Mouse (Mus musculus): ENCODE measurements around the gene Ucp2.

Gene Ucp2

DNA sequence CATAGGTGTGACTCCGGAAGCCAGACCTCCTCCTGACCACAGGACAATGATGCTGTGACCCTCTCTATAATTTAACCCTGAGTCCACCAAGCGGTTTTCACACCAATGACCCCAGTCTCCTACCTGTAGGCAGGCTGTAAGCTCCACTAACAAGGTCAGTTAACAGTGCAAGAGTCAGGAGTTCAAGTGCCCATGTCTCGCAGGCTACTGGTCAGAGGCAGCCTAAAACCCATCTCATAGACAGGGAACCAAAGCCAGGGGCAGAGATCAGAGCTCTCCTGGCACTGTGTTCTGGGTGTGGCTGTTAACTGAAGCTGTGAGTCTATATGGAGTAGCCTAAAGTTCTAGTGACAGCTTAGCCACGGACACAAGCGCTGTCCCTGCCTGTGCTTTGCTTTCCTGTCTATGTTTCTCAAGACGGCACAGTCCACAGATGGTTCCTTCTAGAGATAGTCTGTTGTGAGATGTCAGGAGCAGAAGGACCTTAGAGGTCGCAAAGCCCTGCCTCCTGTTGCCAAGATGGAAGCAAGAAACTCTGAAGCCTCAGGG lies 9.3 kb downstream of the Ucp2 start:
- DNase-seq (ENCODE audit: extremely low read depth, low read depth) = no peak

DNA sequence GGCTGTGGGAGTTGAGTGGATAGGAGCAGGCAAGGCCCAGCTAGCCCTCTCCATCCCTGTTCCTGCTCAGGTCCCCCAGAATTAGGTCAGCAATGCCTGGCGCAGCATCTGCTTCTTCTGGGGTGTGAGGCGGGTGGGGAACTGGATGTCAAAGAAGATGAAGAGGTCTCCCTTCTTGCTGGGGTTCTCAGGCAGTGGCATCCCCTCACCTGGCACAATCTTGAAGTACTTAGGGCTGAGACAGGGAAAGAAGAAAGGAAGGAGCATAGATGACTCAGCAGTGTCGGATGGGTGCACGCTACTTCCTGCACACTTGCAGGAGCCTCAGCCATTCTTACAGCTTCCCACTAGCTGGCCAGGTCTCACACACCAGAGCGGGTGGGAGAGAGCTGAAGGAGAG lies 9.9 kb downstream of the Ucp2 start:
- no peak for DNase-seq (ENCODE audit: extremely low read depth, low read depth)

DNA sequence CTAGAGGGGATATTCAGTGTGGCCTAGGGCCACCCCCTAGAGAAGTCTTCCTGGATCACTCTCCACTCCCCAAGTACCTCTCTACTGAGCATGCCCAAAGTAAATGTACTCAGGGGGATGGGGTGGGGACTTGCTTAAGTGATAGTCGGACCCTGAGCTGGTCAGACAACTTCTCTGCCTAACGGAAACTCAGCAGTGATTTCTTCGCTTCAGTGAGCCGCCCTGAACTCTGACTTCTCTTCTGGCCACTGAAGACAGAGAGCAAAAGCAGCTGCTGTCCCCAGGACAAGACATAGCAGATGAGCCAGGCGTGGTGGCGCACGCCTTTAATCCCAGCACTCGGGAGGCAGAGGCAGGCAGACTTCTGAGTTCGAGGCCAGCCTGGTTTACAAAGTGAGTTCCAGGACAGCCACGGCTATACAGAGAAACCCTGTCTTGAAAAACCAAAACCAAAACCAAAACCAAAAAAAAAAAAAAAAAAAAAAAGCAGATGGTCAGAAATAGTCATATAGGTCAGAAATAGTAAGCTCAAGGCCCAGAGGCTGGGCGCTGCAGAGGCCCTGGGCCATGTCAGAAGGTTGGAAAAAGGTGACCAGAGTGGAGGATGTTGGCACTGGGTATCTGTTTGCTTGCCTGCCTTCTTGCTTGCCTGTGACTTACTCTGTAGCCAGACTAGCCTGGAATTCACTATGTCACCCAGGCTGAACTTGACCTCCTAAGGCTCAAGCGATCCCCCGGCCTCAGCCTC lies 11.8 kb downstream of the Ucp2 start:
- no peak for DNase-seq (ENCODE audit: extremely low read depth, low read depth)

DNA sequence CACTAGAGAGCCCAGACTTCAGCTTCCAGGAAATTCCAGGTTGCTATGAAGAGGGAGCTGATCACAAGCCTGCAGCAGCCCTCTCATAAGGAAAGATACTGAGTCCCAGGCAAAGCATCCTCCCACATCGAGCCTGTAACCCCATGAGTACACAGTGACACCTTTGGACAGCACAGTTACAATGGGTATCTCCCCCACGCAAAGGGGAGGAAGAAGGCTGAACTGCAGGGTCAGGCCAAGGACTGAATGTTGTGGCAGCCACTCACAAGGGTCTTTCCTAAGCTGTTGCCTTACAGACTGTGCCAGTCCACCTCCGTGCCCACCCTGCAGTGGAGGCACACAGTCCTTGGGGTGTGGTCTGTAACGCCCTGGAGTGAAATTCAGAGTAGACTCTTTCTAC lies 13.4 kb downstream of the Ucp2 start:
- no peak for DNase-seq (ENCODE audit: extremely low read depth, low read depth)

DNA sequence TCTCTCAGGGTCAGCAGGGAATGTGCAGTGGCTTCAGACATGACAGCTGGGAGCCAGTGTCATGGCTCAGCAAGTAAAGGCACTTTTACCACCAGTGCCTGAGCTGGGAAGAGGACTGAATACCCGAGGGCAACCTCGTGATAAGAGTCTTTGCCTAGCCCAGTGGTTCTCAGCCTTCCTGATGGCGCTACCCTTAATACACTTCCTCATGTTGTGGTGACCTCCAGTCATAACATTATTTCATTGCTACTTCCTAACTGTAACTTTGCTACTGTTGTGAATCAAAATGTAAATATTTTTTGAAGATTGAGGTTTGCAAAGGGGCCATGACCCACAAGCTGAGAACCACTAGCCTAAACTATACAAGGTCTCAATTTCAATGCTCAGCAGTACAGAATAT lies 15.5 kb downstream of the Ucp2 start:
- DNase-seq (ENCODE audit: extremely low read depth, low read depth) = no peak

DNA sequence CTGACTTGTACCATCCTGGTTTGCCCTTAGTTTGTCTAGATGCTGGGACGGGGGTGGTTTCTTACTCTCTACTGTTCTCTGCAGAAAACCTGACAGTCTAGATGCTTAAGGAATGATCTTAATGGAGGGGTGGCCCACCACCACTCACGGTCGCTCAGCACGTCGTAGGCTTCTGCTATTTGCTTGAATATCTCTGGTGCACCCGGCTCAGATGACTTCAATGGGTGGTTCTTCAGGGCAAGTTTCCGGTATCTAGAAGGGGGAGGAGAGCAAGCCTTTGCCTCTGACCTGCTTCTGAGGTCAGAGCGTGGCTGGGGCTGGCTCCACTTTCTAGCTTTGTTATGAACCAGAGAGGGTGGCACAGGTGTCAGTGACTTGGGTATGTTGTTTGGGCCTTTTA lies 18.5 kb downstream of the Ucp2 start:
- no peak for DNase-seq (ENCODE audit: extremely low read depth, low read depth)

DNA sequence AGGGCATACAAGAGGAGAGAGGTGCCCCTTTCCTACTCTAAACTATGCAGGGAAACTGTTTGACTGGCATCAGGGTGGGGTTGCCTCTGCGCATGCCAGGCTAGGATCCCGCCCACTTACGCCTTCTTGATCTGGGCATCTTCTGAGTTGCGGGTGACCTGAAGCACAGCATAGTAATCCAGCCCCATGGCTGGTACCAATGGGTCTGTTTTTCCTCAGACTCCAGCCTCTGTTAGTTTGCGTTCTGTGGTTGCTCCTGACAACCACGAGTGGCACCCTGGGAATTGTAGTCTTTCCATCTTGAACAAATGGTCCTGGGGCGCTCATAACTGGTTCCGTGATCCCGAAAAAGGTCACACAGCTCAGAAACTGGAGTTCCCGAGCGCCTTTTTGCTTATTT lies 21.4 kb downstream of the Ucp2 start, which contains the start of gene Dnajb13:
Dnajb13 (minus strand) TSS at position 388 of the 400 bp plus-strand sequence.
- DNase-seq (ENCODE audit: extremely low read depth, low read depth) = no peak

DNA sequence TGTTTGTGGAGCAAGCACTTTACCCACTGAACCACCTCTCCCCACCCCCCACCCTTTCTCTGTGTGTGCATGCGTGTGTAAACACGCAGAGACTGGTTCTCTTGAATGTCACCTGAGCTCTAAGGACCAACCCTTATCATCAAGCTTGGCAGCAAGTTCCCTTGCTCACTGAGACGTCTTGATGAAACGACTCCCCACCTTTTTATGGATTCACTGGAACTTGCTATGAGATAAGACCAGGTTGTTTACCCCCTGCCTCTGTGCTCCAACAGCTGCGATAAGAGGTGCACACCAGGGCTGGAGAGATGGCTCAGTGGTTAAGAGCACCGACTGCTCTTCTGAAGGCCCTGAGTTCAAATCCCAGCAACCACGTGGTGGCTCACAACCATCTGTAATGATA lies 27.1 kb downstream of the Ucp2 start:
- DNase-seq (ENCODE audit: extremely low read depth, low read depth) = no peak

DNA sequence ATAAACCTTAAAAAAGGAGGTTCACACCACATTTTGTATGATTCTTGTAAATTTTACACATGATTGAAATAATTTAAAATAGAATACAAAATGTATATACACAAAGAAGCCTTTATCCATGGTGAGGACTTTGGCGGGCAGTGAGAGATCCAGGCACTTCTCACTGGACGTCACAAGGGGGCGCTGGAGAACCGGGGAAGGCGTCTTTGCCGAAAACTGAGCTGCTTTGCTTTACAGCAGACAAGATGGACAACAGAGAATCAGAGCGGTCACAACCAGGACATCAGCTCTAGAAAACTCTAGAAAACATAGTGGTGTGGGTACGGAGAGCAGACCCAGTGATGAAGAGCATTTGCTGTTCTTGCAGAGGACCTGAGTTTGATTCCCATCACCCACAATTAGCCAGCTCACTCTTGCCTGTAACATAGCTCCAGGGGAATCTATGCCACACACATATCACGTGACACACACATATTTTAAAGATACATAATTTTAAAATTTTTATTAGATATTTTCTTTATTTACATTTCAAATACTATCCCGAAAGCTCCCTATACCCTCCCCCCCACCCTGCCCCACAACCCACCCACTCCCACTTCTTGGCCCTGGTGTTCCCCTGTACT lies 27.6 kb downstream of the Ucp2 start:
- peak; percentile 47 for DNase-seq (ENCODE audit: extremely low read depth, low read depth)

DNA sequence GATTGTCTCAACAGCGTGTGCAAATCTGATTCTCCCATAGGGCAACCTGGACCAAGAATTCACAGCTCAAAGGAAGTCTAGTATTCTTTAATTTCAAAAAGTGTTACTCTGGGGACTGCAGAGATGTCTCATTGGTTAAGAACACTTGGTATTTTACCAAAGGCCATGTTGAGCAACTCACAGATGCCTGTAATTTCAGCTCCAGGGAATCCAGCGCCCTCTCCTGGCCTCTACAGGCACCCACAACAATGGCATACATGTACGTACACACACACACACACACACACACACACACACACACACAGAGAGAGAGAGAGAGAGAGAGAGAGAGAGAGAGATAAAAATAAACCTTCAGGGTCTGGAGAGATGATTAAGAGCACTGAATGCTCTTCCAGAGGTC lies 29.1 kb downstream of the Ucp2 start:
- no peak for DNase-seq (ENCODE audit: extremely low read depth, low read depth)

DNA sequence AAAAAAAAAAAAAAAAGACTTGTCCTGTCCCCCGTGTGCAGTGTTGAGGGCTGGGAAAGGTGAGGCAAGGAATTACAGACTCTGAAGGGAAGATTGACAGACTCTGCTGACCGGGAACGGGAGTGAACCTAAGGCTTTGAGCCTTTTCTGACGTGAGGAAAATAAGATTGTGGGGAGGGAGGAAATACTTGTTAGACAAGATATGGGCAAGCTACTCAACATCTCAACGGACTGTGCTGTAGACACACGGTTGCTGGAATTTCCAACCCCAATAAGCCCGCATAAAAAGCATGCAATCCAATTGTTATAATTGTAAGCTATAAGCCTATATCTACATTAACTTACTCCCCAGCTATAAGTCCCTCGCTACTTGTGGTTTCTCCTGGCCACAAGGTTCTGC lies 31.5 kb downstream of the Ucp2 start:
- DNase-seq (ENCODE audit: extremely low read depth, low read depth) = peak; percentile 58

DNA sequence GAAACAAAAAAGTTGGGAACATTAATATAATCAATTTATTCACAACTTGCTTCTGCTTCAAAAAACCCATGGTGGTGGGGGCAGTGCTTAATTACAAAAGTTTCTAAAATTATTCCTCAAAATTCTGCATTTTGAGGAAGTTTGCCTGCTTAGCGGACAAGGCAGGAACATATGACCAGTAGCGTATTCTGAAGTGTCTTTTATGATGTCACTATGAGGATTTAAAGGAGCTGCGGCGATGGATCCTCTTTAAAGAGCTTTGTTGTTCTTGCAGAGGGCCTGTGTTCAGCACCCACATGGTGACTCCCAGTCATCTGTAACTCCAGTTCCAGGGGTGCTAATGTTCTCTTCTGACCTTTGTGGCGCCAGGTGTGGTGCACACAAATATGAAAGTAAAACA lies 37.6 kb downstream of the Ucp2 start:
- no peak for DNase-seq (ENCODE audit: extremely low read depth, low read depth)

DNA sequence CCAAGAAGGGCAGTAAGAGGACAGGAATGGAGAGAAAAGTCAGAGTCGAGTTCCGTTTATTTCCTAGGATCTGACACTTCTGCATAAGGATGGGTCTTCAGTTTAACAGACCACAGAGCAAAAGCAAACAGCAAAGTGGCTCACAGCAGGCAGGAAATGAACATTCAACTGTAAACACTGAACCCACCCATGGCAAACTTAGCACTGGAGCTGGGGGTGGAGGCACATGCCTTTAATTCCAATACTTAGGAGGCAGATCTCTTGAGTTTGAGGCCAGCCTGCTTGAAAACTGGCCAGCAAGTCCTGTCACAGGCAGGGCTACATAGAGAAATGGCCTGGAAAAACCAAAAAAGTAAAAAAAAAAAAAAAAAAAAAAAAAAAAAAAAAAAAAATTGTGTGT lies 40.4 kb downstream of the Ucp2 start:
- no peak for DNase-seq (ENCODE audit: extremely low read depth, low read depth)

DNA sequence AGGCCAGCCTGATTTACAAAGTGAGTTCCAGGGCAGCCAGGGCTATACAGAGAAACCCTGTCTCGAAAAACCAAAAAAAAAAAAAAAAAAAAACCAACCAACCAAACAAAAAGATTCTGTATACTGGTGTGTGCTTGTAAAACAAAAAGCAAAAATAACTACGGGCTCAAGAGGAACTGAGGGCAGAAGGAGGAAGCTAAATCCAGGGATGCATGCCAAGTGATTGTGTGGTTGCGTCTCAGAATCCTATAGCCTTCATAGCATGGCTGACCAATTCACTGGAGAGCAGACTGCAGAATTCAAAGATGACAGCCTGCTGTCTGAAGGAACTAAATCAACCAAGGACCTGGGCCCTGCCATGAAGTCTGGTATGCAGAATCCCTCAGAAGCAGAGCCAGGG lies 41.1 kb downstream of the Ucp2 start:
- DNase-seq (ENCODE audit: extremely low read depth, low read depth) = peak; percentile 80

DNA sequence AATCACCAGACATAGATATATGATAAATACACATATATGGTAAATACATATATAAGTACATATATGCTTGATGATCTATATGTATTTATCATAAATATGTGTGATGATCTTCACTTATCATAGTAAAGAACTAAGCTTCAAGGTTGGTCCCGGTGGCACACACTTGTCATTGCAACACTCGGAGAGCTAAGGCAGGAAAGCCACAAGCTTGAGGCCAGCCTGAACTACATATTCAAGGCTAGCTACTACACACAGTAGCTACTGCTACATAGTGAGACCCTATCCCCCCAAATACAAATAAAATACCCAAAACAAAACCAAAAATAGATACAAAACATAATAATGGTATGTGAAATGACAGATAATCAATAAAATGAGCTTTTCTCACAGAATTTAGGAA lies 42.7 kb downstream of the Ucp2 start:
- no peak for DNase-seq (ENCODE audit: extremely low read depth, low read depth)

DNA sequence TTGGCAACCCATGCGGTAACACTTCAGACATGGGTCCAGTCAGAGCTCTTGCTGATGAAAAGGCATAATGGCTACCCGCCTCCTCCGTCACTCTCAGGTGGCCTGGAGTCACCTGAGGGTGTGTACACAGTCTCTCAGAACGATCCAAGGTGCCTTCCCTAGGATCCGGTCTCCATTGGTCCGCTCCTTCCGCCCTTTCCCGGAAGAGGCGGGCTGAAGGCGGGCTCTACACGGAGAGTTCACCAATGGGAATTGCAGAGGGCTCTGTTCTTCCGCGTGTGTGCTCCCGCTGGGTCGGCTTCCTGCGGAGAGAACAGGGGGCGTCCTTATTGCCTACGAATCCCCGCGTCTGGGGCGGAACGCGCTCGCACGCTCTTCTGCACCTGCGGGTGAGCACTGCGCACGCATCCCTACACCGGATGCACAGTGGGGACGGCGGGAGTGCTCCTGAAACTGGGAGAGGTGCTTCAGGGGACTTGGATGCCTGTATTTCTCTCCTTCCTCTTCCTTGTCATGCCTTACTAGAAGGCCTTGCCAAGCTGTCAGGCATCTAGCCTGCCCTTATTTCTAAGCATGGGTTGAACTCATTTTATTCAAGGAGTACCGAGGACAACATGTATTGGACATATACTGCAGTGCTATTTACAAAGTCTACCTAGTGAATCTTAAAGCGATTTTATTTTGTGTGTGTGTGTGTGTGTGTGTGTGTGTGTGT lies 43.8 kb downstream of the Ucp2 start, which contains the start of gene Coa4:
Coa4 (plus strand) TSS at position 268 of the 715 bp plus-strand sequence.
- DNase-seq (ENCODE audit: extremely low read depth, low read depth) = peak; percentile 86

DNA sequence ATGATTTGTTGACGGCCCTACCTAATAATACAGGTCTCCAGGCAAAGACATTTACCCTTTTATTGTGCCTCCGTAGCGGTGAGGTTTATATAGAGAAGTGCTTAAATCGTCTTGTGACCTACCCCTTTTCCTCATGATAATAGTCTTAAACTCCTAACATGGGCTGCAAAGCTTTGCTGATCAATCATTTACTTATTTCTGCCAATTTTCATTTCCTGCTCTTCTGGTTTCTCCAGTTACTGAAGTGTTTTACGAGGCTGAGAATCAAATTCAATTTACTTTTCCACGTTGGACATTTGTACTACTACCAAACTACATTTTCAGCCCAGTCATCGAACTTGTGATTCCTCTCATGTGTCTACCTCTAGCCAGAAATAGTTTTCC lies 44.4 kb downstream of the Ucp2 start:
- no peak for DNase-seq (ENCODE audit: extremely low read depth, low read depth)

DNA sequence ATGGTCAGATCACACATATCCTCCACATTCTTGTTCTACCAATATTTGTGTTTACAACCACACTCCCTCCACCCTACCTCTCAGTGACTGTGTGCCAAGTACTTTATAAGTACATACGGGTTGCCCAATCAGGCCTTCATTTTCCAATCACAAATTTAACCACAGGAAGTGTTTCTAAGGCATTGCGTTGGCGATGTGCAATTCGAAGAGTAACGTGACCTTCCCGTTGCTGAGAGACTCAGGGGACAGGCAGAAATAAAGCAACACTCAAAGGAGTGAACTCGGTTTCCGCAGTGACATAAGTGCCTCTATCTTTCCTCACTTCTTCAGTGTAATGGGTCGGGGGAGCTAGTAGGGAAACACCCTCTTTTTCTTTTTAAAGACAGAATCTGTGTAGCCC lies 46.4 kb downstream of the Ucp2 start:
- DNase-seq (ENCODE audit: extremely low read depth, low read depth) = no peak

DNA sequence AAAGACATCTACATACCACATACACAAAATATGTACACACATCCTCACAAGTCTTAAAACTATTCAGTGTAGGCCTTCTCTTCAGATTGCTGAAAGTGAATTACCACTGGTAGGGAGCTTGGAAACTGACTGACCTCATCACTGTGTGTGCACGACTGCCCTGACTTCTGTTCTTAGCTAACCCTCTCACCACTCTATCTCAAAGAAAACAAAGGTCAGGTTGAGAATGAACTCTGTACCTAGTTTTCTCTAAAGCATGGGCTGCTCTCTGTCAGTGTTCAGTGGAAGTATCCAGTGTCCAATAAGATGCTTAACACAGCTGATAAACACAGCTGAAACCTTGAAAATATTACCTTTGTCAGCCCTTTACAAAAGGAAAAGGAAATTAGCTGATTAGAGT lies 51.3 kb downstream of the Ucp2 start:
- DNase-seq (ENCODE audit: extremely low read depth, low read depth) = no peak

DNA sequence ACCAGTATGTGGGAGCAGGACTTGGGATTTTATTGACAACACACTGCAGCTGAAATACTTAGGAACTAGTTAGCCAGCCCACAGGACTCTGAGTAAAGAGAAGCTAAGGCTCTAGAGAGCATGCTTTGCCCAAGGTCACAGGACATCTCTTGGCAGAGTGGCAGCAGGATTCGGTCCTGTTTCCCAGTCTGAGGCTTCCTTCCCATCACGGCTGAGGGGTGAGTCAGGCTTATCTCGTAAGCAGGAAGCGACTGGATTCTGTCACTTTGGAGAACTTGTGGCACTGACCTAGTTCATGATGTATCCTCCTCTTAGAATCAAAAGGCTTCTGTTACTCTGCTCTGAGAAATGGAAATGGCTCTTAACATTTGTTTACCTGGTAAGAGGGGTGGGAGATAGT lies 54.5 kb downstream of the Ucp2 start:
- DNase-seq (ENCODE audit: extremely low read depth, low read depth) = no peak

DNA sequence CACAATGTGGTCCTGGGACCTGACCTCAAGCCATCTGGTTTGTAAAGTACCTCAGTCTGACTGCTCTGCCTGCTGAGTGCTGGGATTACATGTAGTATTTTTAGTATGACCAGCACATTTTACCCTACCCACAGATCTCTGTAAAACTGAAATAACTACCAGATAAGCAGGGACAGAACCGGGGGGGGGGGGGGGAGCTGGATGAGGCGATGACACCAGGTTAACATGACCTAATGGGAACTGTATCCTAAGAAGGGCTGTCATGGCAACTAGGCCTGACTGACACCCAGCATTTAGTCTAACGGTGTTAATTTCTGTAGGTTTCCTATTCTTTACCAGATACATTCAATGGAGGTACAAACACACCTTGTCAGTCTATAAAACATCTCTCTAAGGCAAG lies 56.7 kb downstream of the Ucp2 start:
- DNase-seq (ENCODE audit: extremely low read depth, low read depth) = no peak

DNA sequence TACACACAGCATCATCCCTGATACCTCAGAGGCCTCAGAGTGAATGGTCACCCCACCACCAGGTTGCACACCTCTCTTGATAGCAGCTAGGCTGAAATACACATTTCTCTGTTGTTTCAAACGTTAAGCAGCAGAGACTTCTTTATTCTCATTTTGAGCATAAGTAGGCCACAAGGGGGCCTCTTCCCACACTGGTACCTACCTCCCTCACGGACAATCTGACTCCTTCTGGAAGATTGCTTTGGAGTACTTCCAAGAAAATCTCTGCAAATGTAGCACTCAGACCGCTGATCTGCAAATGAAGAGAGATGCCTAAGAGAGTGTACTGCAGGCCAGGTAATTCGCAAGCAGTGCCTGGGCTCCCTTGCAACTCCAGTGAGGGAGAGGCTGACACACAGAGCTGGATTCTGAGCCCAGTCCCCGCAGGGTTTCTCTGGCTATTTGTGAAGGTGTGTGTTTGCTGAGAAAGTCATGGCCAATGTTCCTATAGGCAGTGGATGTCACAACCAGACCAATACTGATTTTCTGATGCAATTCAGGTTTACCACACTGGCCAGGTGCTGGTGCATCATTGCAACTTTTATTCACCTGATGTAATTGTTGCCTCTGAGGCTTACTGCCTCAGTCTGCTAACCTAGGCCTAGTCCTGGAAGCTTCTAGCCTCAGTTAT lies 57.3 kb downstream of the Ucp2 start:
- no peak for DNase-seq (ENCODE audit: extremely low read depth, low read depth)
